Mouse (Mus musculus) natural killer cell, adult 2 months (primary cell): ENCODE data around the gene Creb3.
"Not testable (repeated sequence)": the region's sequence is repeated elsewhere in the genome, so short reads cannot be mapped to it uniquely, and the experiment has no call there.

Experiments
- DNase-seq, 2 experiments: peaks; one replicate each; pipeline ENCODE4 v3.0.0; 2022; ENCODE audit warnings: low spot score in 2 of 2

Creb3 gene

GRCm38 (mm10) chr4:43561997-43562768, at the start of gene Creb3, which contains the start of gene Tln1:
Gene Creb3 (plus strand): TSS chr4:43562332.
Gene Tln1 (minus strand): TSS chr4:43562691.
- peak; percentile 93 to 94 for DNase-seq

GRCm38 (mm10) chr4:43512653-43513052, 49.5 kb upstream of the Creb3 start:
- no peak for DNase-seq

GRCm38 (mm10) chr4:43513300-43513699, 48.8 kb upstream of the Creb3 start:
- no peak for DNase-seq

GRCm38 (mm10) chr4:43513791-43514190, 48.3 kb upstream of the Creb3 start:
- no peak for DNase-seq

- DNase-seq, result no peak
Measured at GRCm38 (mm10) chr4:43515764-43516708, 46.1 kb upstream of the Creb3 start.

GRCm38 (mm10) chr4:43519551-43519950, 42.6 kb upstream of the Creb3 start:
- DNase-seq, result no peak

- DNase-seq, result peak; percentile 82 to 90
Measured at GRCm38 (mm10) chr4:43519956-43520355, 42.2 kb upstream of the Creb3 start.

GRCm38 (mm10) chr4:43527880-43528279, 34.3 kb upstream of the Creb3 start:
- DNase-seq, result peak; percentile 32 to 45

- peak in 1 of 2 experiments; percentile 20 for DNase-seq
Measured at GRCm38 (mm10) chr4:43528487-43528886, 33.6 kb upstream of the Creb3 start.

- DNase-seq, result no peak
Measured at GRCm38 (mm10) chr4:43530081-43530501, 32.0 kb upstream of the Creb3 start.

- peak; percentile 61 to 78 for DNase-seq
Measured at GRCm38 (mm10) chr4:43530581-43530980, 31.6 kb upstream of the Creb3 start.

- no peak for DNase-seq
Measured at GRCm38 (mm10) chr4:43533270-43533669, 28.9 kb upstream of the Creb3 start.

- DNase-seq, result no peak
Measured at GRCm38 (mm10) chr4:43535628-43536027, 26.5 kb upstream of the Creb3 start.

GRCm38 (mm10) chr4:43536031-43536430, 26.1 kb upstream of the Creb3 start:
- DNase-seq, result no peak

- DNase-seq, result no peak
Measured at GRCm38 (mm10) chr4:43542044-43542443, 20.1 kb upstream of the Creb3 start.

GRCm38 (mm10) chr4:43546375-43547047, 15.6 kb upstream of the Creb3 start:
- DNase-seq, result no peak

- DNase-seq, result no peak
Measured at GRCm38 (mm10) chr4:43547160-43547559, 15.0 kb upstream of the Creb3 start.

- no peak for DNase-seq
Measured at GRCm38 (mm10) chr4:43549055-43549454, 13.1 kb upstream of the Creb3 start.

- DNase-seq, result not testable (repeated sequence)
Measured at GRCm38 (mm10) chr4:43551854-43552253, 10.3 kb upstream of the Creb3 start.

- no peak for DNase-seq
Measured at GRCm38 (mm10) chr4:43552437-43552836, 9.7 kb upstream of the Creb3 start.

GRCm38 (mm10) chr4:43553891-43554290, 8.2 kb upstream of the Creb3 start:
- no peak for DNase-seq

GRCm38 (mm10) chr4:43555926-43556325, 6.2 kb upstream of the Creb3 start:
- no peak for DNase-seq
